17 mouse cellular contexts compared by ENCODE assay signal in the genomic region with DNA sequence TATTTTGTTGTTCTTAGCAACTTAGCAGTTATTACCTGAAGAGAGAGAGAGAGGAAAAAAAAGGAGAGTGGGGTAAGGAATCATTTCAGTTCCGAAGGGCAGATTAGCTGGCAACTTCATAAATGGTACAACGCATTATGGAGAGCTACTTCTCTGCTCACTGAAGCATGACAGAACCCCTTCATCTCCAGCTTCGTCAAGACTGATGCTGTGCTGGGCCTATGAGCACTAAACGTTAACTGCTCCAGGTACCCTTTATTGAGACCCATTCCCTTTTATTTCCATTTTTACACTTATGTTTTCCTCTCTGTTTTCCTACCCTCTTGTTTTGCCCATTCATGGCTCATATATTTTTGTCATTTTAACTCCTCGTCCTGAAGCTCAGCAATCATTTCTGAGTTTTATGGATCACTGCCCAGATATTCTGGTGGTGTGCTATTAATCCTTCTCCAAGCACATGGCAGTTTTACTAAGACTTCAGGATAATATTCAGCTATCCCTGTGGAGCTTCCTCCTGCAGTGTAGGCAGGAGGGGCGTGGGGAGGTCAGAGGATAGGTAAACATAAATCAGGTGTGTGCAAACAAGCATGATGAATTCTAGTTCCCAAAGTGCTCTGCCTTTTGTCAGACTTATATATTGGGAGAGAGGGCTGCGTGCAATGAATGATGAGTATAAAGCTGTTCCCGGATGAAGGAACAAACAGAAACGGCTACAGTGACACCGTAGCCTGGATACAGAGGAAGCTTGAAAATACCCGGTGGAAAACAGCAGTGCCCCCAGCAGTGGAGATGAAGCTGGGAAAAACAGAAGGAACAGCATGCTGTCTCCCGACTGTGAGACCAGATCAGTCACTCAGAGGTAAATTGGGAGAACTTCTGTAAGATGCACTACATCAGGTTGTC.
DNase-seq lines count a peak whose midpoint lies in the region; ATAC-seq and TF ChIP-seq lines count a peak whose summit lies in the region.
"Had no signal": no experiment of that assay in that cellular context is flagged by ENCODE, and none has a peak within 500 bp of the region (broad histone marks: within the 10 kb centered on the region; RNA-seq: fewer than 3 reads in every experiment).

No protein-coding gene starts in this region.

- no peak overlapping the region for H3K4me3 ChIP-seq in kidney, embryonic 14.5 days (ENCODE audit: low read length)
- no peak overlapping the region for H3K4me3 ChIP-seq in hindbrain, postnatal 0 days (ENCODE audit: low read length)
- H3K4me3 ChIP-seq in neural tube, embryonic 13.5 days: no peak overlapping the region
- H3K4me3 ChIP-seq: forebrain, embryonic 10.5 days; layer of hippocampus, adult 2 months; limb, embryonic 12.5 days had no signal

- H3K4me1 ChIP-seq in kidney, embryonic 14.5 days (ENCODE audit: control insufficient read depth, insufficient read depth, low read length): no peaks in the 10 kb centered on the region
- no peaks in the 10 kb centered on the region for H3K4me1 ChIP-seq in hindbrain, postnatal 0 days (ENCODE audit: insufficient read depth, low read length)
- H3K4me1 ChIP-seq in neural tube, embryonic 13.5 days (replicated peaks): peaks cover 8% of the 10 kb centered on the region; the same call in 1 of the 2 replicates
- H3K4me1 ChIP-seq: forebrain, embryonic 10.5 days; limb, embryonic 12.5 days had no signal

- no peaks in the 10 kb centered on the region for H3K27me3 ChIP-seq in kidney, embryonic 14.5 days (ENCODE audit: control insufficient read depth, insufficient read depth, low read length)
- H3K27me3 ChIP-seq in hindbrain, postnatal 0 days (ENCODE audit: insufficient read depth, low read length): no peaks in the 10 kb centered on the region
- no peaks in the 10 kb centered on the region for H3K27me3 ChIP-seq in neural tube, embryonic 13.5 days
- H3K27me3 ChIP-seq: limb, embryonic 12.5 days had no signal

- no peak overlapping the region for H3K9ac ChIP-seq in kidney, embryonic 14.5 days (ENCODE audit: low read depth, low read length)
- H3K9ac ChIP-seq in hindbrain, postnatal 0 days (replicated peaks; ENCODE audit: low read length): no peak overlapping the region
- no peak overlapping the region for H3K9ac ChIP-seq in neural tube, embryonic 13.5 days
- H3K9ac ChIP-seq: limb, embryonic 12.5 days had no signal

- no peak overlapping the region for H3K27ac ChIP-seq in kidney, embryonic 14.5 days (ENCODE audit: low read depth, low read length)
- no peak overlapping the region for H3K27ac ChIP-seq in hindbrain, postnatal 0 days
- peak overlapping the region; percentile 49; the same call in 1 of the 2 replicates for H3K27ac ChIP-seq in neural tube, embryonic 13.5 days (replicated peaks)
- H3K27ac ChIP-seq: forebrain, embryonic 10.5 days; layer of hippocampus, adult 2 months; limb, embryonic 12.5 days had no signal

- no peaks in the 10 kb centered on the region for H3K9me3 ChIP-seq in kidney, embryonic 14.5 days (ENCODE audit: control insufficient read depth, low read length)
- no peaks in the 10 kb centered on the region for H3K9me3 ChIP-seq in hindbrain, postnatal 0 days (ENCODE audit: low read length)
- H3K9me3 ChIP-seq in neural tube, embryonic 13.5 days: no peaks in the 10 kb centered on the region
- H3K9me3 ChIP-seq: forebrain, embryonic 10.5 days; limb, embryonic 12.5 days had no signal

- no peaks in the 10 kb centered on the region for H3K36me3 ChIP-seq in kidney, embryonic 14.5 days (ENCODE audit: control insufficient read depth, insufficient read depth, low read length)
- no peaks in the 10 kb centered on the region for H3K36me3 ChIP-seq in hindbrain, postnatal 0 days (ENCODE audit: insufficient read depth, low read length)
- H3K36me3 ChIP-seq in neural tube, embryonic 13.5 days: no peaks in the 10 kb centered on the region
- H3K36me3 ChIP-seq: forebrain, embryonic 10.5 days; limb, embryonic 12.5 days had no signal

- DNase-seq in embryo, embryonic 11 days: peak; percentile 0
- no peak for DNase-seq in embryo, embryonic 10 days (ENCODE audit: low spot score)
- no peak for DNase-seq in kidney, postnatal 14 days
- DNase-seq in hindbrain, postnatal 0 days (ENCODE audit: low spot score): no peak
- no peak for DNase-seq in spleen, postnatal 10 days (ENCODE audit: low spot score in 2 of 2)
- DNase-seq: adrenal gland, postnatal 25 days; cerebellum, postnatal 25 days; heart, adult 11 months; lung, postnatal 14 days; thymus, postnatal 25 days had no signal

- ATAC-seq in kidney, embryonic 14.5 days (ENCODE audit: low FRiP score, low TSS enrichment): peak; percentile 35; the same call in 1 of the 2 replicates
- 0 out of 2 replicates have a peak, but pooled peaks have one; percentile 18 for ATAC-seq in hindbrain, postnatal 0 days
- peak; percentile 69 for ATAC-seq in neural tube, embryonic 13.5 days (ENCODE audit: low read depth)
- no peak for ATAC-seq in megakaryocyte progenitor cell, adult 5-6 weeks (replicated peaks; ENCODE audit: poor library complexity)
- ATAC-seq: activated CD4-positive, CD25-positive, alpha-beta regulatory T cell, adult 4 months had no signal

- 28% methylated on average over 12 of the region's 12 CpGs for WGBS in kidney, embryonic 14.5 days
- WGBS in hindbrain, postnatal 0 days: 43% methylated on average over 12 of the region's 12 CpGs
- WGBS in neural tube, embryonic 13.5 days: 45% methylated on average over 12 of the region's 12 CpGs

- TF ChIP-seq CTCF in hindbrain, postnatal 0 days (IDR thresholded peaks at IDR 0.05; ENCODE audit: low read depth): no peak

- H3K4me2 ChIP-seq in kidney, embryonic 14.5 days (replicated peaks; ENCODE audit: low read depth, low read length): no peak overlapping the region
- H3K4me2 ChIP-seq in hindbrain, postnatal 0 days (ENCODE audit: low read depth, low read length): no peak overlapping the region
- no peak overlapping the region for H3K4me2 ChIP-seq in neural tube, embryonic 13.5 days
- H3K4me2 ChIP-seq: limb, embryonic 12.5 days had no signal
